Mouse (Mus musculus): ENCODE measurements around the gene Rai1. TPM values are rescaled to one million over a fixed set of nuclear protein-coding genes. Genes with fewer than 3 reads are reported as not detected.

Gene Rai1
- 15.4 and 15.5 TPM in 2 replicates for total RNA-seq (2012; rRNA removed)
- 6.5 and 6.6 TPM in 2 replicates for total RNA-seq (2014; rRNA removed)
- polyA plus RNA-seq (2012; ENCODE audit: insufficient read length, low read depth) = 19.1 and 22.6 TPM in 2 replicates

DNA sequence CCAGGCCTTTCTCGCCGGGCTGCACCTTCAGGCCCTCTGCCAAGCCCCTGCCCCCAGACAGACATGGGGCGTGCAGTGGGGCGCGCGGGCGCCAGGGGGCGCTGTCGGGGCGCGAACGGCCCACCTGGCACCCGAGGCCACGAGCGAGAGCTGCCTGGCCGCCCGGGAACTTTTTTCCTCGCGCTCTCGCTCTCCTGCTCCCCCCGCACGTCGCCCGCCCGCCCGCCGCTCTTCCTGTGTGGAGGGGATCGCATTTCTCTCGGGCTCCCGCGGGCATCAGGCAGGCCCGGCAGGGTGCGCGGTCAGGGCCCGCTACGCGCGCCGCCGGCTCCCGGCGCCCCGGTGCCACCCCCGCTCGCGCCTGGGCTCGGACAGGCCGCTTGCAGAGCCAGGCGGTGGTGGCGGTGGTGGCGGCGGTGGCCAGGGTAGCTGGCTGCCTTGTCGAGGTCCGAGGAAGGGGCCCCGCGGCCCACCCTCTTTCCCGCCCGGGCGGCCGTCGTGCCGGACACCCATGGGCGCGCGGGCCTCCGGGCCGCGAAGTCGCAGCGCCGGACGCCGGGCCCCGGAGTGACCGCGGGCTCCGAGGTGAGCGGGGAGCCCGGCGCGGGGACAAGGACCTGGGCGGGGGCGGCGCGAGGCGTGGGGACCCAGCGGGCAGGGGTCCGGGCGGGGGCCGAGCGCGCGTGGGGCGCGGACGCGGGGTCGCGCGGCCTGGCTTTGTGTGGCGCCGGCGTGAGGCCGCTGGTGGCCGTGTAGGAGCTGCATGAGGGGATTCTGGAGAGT lies at the start of gene Rai1:
TSS of gene Rai1 (plus strand) at position 204 of the 783 bp plus-strand sequence.
- peak within 1 kb of the TSS; percentile 57 for H3K27ac ChIP-seq (ENCODE audit: insufficient read depth, low read depth)
- no peaks in the 10 kb centered on the region for H3K9me3 ChIP-seq (replicated peaks; ENCODE audit: low read length)
- in situ Hi-C loops (cut with MboI; ENCODE audit: low pct_ligation_motif_present, low pct_unique_long_range_greater_than_20kb, low sequenced_read_pairs) = loop anchor here (5.0 kb wide), 1 partner anchor 82 kb away; no protein-coding TSS in a partner anchor
- peak within 1 kb of the TSS; percentile 53 for H3K4me2 ChIP-seq (ENCODE audit: insufficient read depth, low read depth, poor library complexity, severe bottlenecking)
- no peaks in the 10 kb centered on the region for H3K27me3 ChIP-seq (replicated peaks)
- peak within 1 kb of the TSS; percentile 83 to 86 (median 84) for H3K4me3 ChIP-seq (replicated peaks in 1 of 3; ENCODE audit: low read depth in 2 of 3, low read length in 2 of 3, poor library complexity in 1 of 3)
- H3K4me1 ChIP-seq (ENCODE audit: control insufficient read depth in 1 of 2, insufficient read depth in 2 of 2) = peaks cover 27 to 57% of the 10 kb centered on the region in 2 experiments
- peak; percentile 81 for DNase-seq (ENCODE audit: extremely low read depth)
- peak within 1 kb of the TSS; percentile 87 for H3K9ac ChIP-seq (ENCODE audit: insufficient read depth, low read depth)
- peaks cover 0 to 3% of the 10 kb centered on the region in 2 experiments for H3K36me3 ChIP-seq (replicated peaks in 1 of 2; ENCODE audit: control insufficient read depth in 1 of 2, insufficient read depth in 1 of 2, low read length in 1 of 2)
- peaks cover 37% of the 10 kb centered on the region for H3K79me2 ChIP-seq (replicated peaks; ENCODE audit: control insufficient read depth, extremely low read depth, insufficient read depth, poor library complexity, severe bottlenecking)
- dilution Hi-C loops (cut with MboI; ENCODE audit: extremely low pct_ligation_motif_present, extremely low pct_unique_long_range_greater_than_20kb, low sequenced_read_pairs) = no loop called here
- no peak; the same call in 1 of the 2 replicates for TF ChIP-seq ZNF384 (IDR thresholded peaks at IDR 0.05; ENCODE audit: low read depth, low read length)
- TF ChIP-seq MAFK (IDR thresholded peaks at IDR 0.05; ENCODE audit: insufficient replicate concordance, low read length) = no peak
- TF ChIP-seq POLR2A (IDR thresholded peaks at IDR 0.05; ENCODE audit: low read depth, low read length) = peak; percentile 58; the same call in 1 of the 2 replicates
- peak; percentile 82; the same call in 1 of the 2 replicates for TF ChIP-seq MAZ (IDR thresholded peaks at IDR 0.05; ENCODE audit: low read depth, low read length)
- TF ChIP-seq TBP (conservative IDR thresholded peaks at IDR 0.05; ENCODE audit: low read depth, low read length) = no peak
- TF ChIP-seq MAX (IDR thresholded peaks at IDR 0.05; ENCODE audit: low read length) = peak; percentile 87
- no peak for TF ChIP-seq ZKSCAN1 (IDR thresholded peaks at IDR 0.05; ENCODE audit: borderline replicate concordance, low read depth, low read length)
- TF ChIP-seq PAX5 (IDR thresholded peaks at IDR 0.05; ENCODE audit: low read length) = no peak
- no peak for TF ChIP-seq JUN (IDR thresholded peaks at IDR 0.05; ENCODE audit: insufficient read depth, low read depth, low read length)
- TF ChIP-seq ETS1 (conservative IDR thresholded peaks at IDR 0.05; ENCODE audit: low read depth, low read length) = no peak
- TF ChIP-seq USF1 (IDR thresholded peaks at IDR 0.05; ENCODE audit: low read depth, low read length) = no peak
- no peak for TF ChIP-seq POLR2AphosphoS2 (IDR thresholded peaks at IDR 0.05; ENCODE audit: low read depth, low read length)
- 0 out of 2 replicates have a peak, but pooled peaks have one; percentile 33 for TF ChIP-seq CHD2 (IDR thresholded peaks at IDR 0.05; ENCODE audit: low read length)
- TF ChIP-seq HCFC1 (IDR thresholded peaks at IDR 0.05; ENCODE audit: low read depth, low read length) = peak; percentile 46
- TF ChIP-seq CTCF (conservative IDR thresholded peaks at IDR 0.05 in 1 of 2, IDR thresholded peaks at IDR 0.05 in 1 of 2; ENCODE audit: low read depth in 2 of 2, low read length in 2 of 2) = peak in 1 of 2 experiments; percentile 96; a peak in 3 of 4 replicates
- peak; percentile 80 for TF ChIP-seq UBTF (IDR thresholded peaks at IDR 0.05; ENCODE audit: low read depth, low read length)
- TF ChIP-seq JUND (conservative IDR thresholded peaks at IDR 0.05; ENCODE audit: low read depth, low read length) = no peak
- no peak for TF ChIP-seq KAT2A (IDR thresholded peaks at IDR 0.05; ENCODE audit: insufficient replicate concordance, low read length)
- peak; percentile 57; the same call in 1 of the 2 replicates for TF ChIP-seq NELFE (IDR thresholded peaks at IDR 0.05; ENCODE audit: low read depth, low read length)
- TF ChIP-seq SMC3 (IDR thresholded peaks at IDR 0.05; ENCODE audit: low read depth, low read length) = peak; percentile 92
- peak; percentile 55; the same call in 1 of the 2 replicates for TF ChIP-seq BHLHE40 (IDR thresholded peaks at IDR 0.05; ENCODE audit: low read depth, low read length)
- peak; percentile 86 for TF ChIP-seq TCF12 (IDR thresholded peaks at IDR 0.05; ENCODE audit: low read depth, low read length)
- no peak for TF ChIP-seq USF2 (conservative IDR thresholded peaks at IDR 0.05; ENCODE audit: low read depth, low read length)
- peak; percentile 83 for TF ChIP-seq RAD21 (IDR thresholded peaks at IDR 0.05; ENCODE audit: low read depth, low read length)
- no peak; the same call in 1 of the 2 replicates for TF ChIP-seq ZMIZ1 (IDR thresholded peaks at IDR 0.05; ENCODE audit: low read depth, low read length)
- peak; percentile 49; the same call in 1 of the 2 replicates for TF ChIP-seq ZC3H11A (IDR thresholded peaks at IDR 0.05; ENCODE audit: low read depth, low read length)
- peak; percentile 52; the same call in 1 of the 2 replicates for TF ChIP-seq MYC (IDR thresholded peaks at IDR 0.05; ENCODE audit: low read depth, low read length)
- TF ChIP-seq IRF4 (IDR thresholded peaks at IDR 0.05; ENCODE audit: low read depth, low read length) = peak; percentile 70
- peak; percentile 93 for TF ChIP-seq MXI1 (IDR thresholded peaks at IDR 0.05; ENCODE audit: low read depth, low read length)
- peak; percentile 56 for TF ChIP-seq MEF2A (IDR thresholded peaks at IDR 0.05; ENCODE audit: borderline replicate concordance, low read depth, low read length)
- peak; percentile 74; the same call in 1 of the 2 replicates for TF ChIP-seq RCOR1 (conservative IDR thresholded peaks at IDR 0.05; ENCODE audit: low read depth, low read length)
- no peak for TF ChIP-seq GABPA (IDR thresholded peaks at IDR 0.05; ENCODE audit: insufficient replicate concordance, low read depth, low read length)
- TF ChIP-seq E2F4 (IDR thresholded peaks at IDR 0.05; ENCODE audit: insufficient replicate concordance, low read depth, low read length) = no peak
- peak; percentile 31; the same call in 1 of the 2 replicates for TF ChIP-seq ELF1 (IDR thresholded peaks at IDR 0.05; ENCODE audit: low read depth, low read length)
- TF ChIP-seq EP300 (IDR thresholded peaks at IDR 0.05; ENCODE audit: low read length) = no peak
- TF ChIP-seq SIN3A (IDR thresholded peaks at IDR 0.05; ENCODE audit: low read length) = peak; percentile 55; the same call in 1 of the 2 replicates
- TF ChIP-seq NRF1 (IDR thresholded peaks at IDR 0.05; ENCODE audit: low read depth, low read length) = 0 out of 2 replicates have a peak, but pooled peaks have one; percentile 32

Measured in CH12.LX (cell line).